Mouse (Mus musculus) layer of hippocampus, postnatal 25 days (tissue): ENCODE results near the gene Tnnt3. TPM values are rescaled to one million over a fixed set of nuclear protein-coding genes. Genes with fewer than 3 reads are reported as not detected.

Experiments
- DNase-seq, 2 experiments: peaks; one replicate each; pipeline ENCODE4 v3.0.0; 2022; ENCODE audit warnings: mixed read lengths in 2 of 2, low spot score in 1 of 2; ENCODE audit errors: extremely low spot score in 1 of 2
- total RNA-seq, 2 experiments: library from RNA; stranded (reverse); gene quantifications; 2 replicates each; pipeline ENCODE4 v1.2.3; 2021

Gene Tnnt3
- total RNA-seq, 2 experiments from 2014 or later: not detected

DNA sequence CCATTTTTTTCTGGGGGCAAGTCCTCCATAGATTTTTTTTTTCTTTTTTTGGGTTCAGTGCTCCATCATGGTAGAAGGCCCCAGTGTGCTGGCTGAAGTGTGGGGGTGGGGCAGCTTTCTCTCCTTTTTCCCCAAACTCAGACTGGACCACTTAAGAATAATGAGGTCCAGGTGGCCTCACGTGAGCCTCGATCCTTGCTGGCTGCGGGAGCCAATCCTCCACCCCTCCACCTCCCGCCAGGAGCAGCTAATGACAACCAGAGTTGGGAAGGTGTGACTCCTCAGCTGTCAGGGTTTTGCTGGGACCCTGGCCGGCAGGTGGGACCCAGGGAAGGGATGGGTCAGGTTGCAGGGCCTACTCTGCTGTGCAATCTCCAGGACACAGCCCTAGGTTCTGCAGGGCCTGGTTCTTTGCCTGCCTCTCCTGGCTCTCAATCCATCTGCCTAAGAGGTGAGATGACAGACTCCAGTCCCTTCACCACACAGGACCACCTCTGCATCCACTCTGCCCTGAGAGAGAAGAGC is 61.1 kb downstream of the Tnnt3 start:
- DNase-seq: no peak

GRCm38 (mm10) chr7:142560942-142561855 is 62.6 kb downstream of the Tnnt3 start:
- DNase-seq: no peak

GRCm38 (mm10) chr7:142561856-142562404 is 63.3 kb downstream of the Tnnt3 start:
- peak in 1 of 2 experiments; percentile 21 for DNase-seq

DNA sequence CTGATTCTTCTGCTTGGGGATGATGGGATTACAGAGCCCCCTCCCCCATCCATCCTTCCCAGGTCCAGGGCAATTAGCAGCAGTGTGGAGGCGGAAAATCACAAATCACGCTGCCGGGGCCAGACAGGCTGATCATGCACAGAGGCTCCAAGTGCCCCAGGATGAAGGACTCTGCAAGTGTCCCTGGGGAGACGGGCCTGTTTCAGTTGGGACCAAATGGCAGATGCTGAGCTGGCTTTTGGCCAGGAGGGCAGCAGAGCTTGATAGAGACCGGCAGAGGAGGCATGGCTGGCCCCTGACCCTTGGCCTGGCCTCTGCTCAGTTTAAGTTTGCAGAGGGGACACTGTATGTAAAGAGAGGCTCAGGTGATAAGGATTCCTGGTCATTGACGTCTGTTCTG is 64.5 kb downstream of the Tnnt3 start:
- no peak for DNase-seq

DNA sequence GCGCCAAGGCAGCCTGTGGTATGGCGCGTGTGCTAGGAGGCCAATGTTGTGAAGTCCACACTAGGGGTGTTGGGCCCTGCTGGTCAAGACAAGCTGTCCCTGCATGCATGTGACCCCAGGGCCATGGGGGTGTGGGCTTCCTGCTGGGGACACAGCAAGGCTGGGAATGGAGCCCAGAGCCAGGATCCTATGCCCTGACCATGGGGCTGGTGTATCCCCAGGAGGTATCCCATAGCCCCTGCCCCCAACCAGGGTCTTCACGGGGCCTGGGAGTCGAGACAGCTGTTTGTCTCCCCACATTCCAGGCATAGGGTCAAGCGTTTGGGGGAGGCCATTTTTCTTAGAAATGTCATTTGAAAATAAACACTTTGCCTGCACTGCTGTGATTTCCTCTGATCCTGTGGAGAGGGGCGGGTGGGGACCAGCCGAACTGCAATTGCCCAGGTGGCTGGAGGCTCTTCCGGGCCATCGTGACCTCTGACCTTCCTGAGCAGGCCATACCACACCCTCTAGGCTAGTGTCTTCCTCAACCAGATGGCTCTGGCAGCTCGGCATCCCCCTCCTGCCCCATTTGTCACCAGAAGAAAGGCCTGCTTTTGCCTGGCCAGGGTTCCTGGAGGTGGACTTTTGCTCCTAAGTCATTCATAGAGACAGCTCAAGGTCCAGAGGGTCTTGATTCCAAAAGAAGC is 66.5 kb downstream of the Tnnt3 start:
- DNase-seq: no peak

Other genes with a start within 250 kb of the Tnnt3 start
- gene Gm2431, start 240.5 kb upstream of the Tnnt3 start, total RNA-seq: not detected
- gene Gm4559, start 224.5 kb upstream of the Tnnt3 start, total RNA-seq: not detected
- gene Krtap5-1, start 201.7 kb upstream of the Tnnt3 start, total RNA-seq: not detected
- not detected for gene Krtap5-4, start 195.3 kb upstream of the Tnnt3 start, total RNA-seq
- 10 to 100 TPM; 40.7 to 41.8 TPM for gene Ifitm10, start 125.1 kb upstream of the Tnnt3 start, total RNA-seq
- gene Gm49369, start 116.2 kb upstream of the Tnnt3 start, total RNA-seq: 10 to 100 TPM in 1 of 2 experiments, 1 to 10 TPM in 1; 3.2 to 10.3 TPM
- 100 to 1,000 TPM; 313 to 344 TPM for gene Ctsd, start 110.8 kb upstream of the Tnnt3 start, total RNA-seq
- not detected for gene Syt8, start 64.0 kb upstream of the Tnnt3 start, total RNA-seq
- under 1 TPM in 1 of 2 experiments, not detected in 1; 0.70 TPM for gene Tnni2, start 57.0 kb upstream of the Tnnt3 start, total RNA-seq
- 1 to 10 TPM; 2.2 to 4.2 TPM for gene Lsp1, start 38.0 kb upstream of the Tnnt3 start, total RNA-seq
- gene Mrpl23, start 33.9 kb downstream of the Tnnt3 start, total RNA-seq: 1 to 10 TPM; 5.8 to 6.7 TPM
- 10 to 100 TPM; 63.1 to 72.7 TPM for gene Igf2, start 168.0 kb downstream of the Tnnt3 start, total RNA-seq
- gene Gm49394, start 171.1 kb downstream of the Tnnt3 start, total RNA-seq: under 1 TPM; 0.34 to 0.56 TPM
- not detected for gene Ins2, start 244.5 kb downstream of the Tnnt3 start, total RNA-seq